Mouse (Mus musculus) T-helper 1 cell (primary cell): ENCODE data around the gene Rbm28.

Experiments
- in situ Hi-C: fragments of 300-600 bp; cut with MboI, MseI; formaldehyde crosslinking; loops from one replicate; pipeline ENCODE4 v1.15.1; 2025; ENCODE audit warnings: high pct_unique_total_duplicates

Rbm28 gene

DNA sequence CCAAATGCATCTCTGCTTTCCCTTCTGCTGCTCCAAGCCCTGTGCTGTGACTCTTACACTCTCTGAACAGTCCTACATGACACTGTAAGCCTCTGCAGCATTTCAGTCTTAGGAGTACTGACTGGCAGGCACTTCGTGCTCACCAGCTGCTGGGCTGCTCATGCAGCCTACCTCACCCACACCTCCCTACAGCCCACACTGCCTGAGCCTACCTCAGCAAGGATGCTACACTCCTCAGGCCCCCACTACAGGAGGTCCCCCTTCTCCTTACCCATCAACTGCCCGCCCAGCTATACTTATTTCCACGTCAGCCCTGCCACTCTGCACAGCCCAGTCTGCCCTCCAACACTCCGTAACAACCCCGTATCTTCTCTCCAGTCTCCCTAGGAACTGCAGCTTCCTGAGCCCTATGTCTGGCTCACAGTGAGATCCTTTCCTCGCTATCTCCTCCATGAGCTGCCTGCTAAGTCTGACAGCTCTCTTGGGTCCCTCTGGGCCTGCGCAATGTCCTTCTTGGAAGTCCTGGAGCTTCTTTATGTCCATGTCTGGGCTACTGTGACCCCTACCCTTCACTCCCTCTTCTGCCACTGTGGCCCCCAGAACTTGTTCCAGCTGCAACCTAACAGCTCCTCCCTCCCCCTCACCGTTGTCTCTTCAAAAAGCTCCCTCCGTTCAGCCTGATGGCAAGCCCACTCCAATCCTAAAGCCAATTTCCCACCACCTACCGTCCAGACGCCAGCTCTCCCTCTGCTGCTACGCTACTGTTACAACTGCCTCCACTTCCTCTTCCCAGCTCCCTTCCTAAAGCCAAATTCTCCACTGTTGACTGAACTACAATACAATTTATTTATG, 19.1 kb downstream of the Rbm28 start:
- in situ Hi-C loops = no loop called here

DNA sequence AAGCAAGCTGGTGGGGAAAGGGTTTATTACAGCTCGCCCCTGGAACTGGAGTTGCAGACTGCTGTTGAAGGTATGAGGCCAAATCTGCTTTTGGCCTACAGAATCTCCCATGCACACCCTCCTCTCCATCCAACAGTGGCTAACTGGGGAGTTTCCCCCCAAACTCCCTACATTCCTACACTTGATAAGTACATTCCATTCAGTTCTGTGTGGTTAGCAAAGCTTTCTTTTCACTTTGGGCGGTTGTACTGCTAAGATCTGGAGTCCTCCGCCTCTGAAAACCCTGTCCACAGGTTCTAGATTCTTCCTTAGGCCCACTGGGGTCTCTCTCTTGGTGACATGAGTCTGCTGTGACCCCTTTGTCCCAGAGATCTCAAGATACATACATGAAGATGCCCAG, 19.8 kb downstream of the Rbm28 start:
- in situ Hi-C loops = no loop called here

DNA sequence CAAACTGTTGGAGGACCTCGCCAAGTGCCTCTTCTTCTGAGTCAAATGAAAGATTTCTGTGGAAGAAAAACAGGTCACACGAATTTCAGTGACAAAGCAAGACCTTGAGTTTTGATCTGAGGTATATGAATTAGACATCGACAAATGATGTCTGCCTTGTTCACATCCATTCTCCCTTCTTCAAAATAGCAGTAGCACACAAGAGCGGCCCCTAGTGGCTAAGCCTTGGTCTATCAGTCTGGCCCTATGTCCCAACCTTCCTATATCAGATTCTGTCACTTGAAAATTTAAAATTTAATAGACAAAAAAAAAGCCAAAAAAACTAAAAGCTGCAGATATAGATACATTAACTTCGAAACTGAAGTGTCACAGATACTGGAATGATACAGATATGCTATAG, 21.2 kb downstream of the Rbm28 start:
- in situ Hi-C loops = no loop called here

DNA sequence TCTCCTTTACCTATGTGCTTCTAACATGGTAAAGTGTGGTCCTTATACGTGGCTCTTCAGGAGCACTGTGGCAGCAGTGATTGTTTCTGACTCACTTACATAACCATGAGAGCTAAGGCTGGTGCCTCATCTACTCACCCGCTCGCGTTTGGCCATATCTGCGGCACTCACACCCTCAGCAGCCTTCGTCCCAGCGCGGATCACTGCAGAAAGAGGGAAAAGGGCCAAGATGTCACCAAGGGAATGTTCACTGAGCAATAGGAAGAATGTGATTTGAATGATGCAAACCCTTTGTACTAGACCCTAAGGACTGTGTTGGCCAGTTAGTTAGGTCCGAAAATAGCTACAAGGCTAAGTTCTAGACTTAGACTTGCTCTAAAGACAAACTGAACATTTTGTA, 27.4 kb downstream of the Rbm28 start:
- in situ Hi-C loops = no loop called here

DNA sequence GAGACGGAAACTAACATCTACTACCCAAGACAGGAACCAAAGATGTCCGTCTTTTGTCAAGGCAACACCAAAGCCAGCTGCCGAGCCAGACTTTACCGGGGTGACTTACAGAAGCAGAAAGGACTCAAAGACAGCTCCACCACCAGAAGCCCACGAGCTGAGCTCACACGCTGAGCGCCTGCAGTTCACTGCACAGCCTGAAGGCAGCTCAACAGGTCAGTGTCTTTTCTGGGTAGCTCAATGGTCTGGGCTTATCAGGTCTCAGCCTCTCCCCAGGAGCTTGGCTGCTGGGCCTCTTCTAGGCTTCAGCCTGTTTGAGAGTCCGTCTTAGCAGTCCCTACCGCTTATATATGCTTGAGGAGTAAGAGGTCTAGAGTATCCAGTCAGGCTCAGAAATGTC, 31.7 kb downstream of the Rbm28 start:
- in situ Hi-C loops = no loop called here

DNA sequence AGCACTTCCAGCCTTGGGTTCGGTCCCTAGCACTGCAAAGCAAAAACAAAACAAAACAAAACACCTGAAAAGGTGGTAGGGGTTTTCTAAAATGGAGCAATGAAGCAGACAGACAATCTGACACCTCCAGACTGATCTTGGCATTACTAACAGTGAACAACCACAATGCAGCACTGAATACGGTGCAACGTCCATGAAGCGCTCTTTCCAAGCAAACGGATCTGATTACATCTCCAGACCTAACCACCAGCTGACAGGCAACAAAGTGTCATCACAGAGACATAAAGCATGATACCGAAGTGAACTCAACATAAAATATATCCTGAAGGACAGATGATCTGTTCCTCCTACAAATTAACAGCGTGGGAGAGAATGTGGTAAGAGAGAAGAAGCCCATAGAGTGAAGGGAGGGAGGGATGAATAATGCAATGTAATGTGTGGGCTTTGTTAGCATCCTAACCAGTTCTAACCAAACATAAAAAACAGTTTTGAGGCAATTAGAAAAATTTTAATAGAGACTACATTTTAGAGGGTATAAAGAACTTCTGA, 37.9 kb downstream of the Rbm28 start:
- in situ Hi-C loops = no loop called here

DNA sequence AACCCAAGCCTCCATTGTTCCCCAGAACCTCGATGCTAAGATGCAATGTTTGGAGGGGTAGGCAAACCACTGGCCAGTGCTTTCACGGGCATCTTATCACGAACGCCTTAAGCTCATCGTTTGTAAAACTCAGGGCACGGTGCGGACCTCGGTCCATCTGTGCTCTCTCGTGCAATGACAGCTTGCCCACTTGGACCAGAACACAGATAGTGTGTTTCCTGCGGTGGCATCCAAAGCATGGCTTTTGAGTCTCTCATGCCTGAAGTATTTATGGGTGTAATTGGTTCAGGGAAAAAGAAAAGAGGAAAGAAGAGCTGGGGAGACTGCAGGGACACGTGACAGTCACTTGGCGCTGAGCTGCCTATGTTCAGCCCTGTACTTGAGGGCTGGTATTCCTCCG, 44.8 kb downstream of the Rbm28 start:
- in situ Hi-C loops = no loop called here

DNA sequence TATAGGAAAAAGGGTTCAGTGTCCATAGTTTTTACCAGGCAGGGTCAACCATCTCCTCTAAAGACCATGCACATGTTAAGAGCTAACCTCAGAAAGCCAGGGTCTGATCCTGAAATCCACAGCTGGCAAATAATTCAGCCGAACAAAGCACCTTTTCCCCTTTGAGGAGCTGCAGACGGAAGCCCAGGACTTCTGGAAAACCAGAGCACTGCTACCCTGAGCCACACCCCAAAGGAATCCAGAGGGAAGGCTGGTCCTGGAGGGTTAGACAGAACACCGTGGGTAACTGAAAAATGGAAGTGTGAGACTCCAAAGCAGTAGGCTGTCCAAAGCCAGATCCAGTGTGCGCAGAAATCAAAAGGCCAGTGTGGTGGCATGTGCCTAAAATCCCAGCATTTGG, 45.8 kb downstream of the Rbm28 start:
- in situ Hi-C loops = no loop called here

DNA sequence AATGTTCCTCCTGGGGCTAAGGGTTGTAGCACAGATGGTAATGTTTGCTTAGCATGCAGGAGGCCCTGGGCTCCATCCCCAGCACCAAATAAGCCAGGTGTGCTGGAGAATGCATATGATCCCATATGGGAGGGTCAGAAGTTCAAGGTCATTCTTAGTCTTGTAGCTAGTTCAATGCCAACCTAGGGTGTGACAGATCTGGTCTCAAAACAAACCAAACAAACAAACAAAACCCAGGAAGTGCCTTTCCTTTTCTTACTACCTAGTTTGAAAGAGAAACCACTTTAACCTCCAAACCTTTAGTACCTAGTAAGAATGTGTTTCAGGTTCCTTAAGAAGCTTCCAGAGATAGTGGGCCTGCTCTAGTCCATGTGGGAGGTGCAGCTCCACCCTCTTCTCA, 46.6 kb downstream of the Rbm28 start:
- in situ Hi-C loops = no loop called here

DNA sequence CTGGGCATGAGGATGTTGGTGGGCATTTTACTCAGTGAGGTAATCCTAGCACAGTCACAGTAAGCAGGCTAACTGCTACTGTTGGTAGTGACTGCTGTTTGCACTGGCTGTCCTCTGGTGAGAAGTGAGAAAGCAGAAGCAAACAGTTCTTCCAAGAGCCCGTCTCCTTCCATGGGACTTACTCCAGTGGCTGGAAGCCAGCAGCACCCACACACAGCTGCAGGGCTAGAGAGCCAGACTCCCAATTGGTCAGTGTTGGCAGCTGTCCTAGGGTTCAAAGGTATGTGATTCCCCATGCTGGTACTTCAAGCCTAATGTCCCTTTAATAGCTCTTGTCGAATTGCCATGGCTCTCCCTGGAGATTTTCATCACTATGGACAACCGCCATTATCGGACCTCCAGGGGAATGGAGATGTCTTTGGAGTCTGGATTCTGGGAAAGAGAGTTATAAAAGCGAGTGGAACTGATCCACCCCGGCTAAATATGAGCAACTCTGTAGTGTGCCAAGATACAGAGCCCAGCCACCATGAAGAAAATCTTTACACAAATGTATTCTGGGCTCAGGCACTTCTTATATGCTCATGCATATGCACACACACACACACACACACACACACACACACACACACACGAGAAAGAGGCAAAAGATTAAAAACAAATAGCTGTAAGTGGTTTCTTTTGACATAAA, 47.2 kb downstream of the Rbm28 start:
- in situ Hi-C loops = no loop called here

DNA sequence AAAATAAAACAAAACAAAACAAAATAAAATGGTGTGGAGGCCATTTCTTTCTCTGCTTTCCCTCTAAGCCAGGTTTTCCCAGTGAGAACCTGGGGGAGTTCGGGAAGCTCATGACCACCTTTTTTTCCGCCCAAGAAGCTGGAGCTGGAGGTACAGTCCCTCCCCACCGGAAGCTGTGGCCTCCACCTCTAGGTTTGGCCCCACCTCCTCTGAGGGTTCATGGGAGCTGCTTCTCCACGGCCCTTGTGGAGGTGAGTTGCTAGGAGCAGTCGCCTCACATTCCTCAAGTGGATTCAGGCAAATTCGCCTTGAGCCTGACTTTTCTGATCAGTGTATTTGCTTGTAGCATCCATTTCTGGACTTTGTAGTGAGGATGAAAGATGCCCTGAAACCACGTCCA, 49.0 kb downstream of the Rbm28 start:
- in situ Hi-C loops = no loop called here

DNA sequence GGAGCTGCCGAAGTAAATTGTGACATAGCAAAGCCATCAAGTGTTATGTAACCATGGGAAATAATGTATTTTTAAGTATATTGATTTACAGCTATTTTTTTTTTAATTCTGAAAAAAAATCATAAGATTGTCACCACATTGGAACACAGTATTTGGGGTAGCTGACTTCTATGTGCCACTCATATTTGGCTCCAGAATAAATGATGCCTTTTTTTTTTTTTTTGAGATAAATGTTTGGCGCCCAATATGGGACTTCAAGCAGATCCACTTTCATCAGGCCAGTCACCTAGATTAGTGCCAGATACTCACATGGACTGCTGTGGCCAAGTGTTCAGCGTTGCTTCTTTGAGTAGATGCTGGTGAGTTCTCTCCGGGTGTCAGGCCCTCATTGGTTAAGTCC, 53.3 kb downstream of the Rbm28 start:
- in situ Hi-C loops = no loop called here

DNA sequence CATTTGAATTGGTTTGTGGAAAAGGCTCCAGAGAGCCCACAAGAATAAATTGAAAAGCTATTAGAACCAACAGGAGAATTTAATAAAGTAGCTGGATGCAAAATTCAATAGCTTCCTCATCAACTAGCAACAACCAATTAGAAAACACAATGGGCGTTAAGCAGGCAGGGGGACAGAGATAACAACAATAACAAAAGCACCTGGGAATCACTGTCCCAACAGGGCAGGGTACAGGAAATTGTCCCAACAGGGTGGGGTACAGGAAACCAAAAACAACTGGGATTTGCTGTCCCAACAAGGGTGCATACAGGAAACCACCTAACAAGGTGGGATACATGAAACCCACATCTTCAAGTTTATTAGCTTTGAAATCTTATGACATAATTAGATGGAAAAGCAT, 56.4 kb downstream of the Rbm28 start:
- in situ Hi-C loops = no loop called here

DNA sequence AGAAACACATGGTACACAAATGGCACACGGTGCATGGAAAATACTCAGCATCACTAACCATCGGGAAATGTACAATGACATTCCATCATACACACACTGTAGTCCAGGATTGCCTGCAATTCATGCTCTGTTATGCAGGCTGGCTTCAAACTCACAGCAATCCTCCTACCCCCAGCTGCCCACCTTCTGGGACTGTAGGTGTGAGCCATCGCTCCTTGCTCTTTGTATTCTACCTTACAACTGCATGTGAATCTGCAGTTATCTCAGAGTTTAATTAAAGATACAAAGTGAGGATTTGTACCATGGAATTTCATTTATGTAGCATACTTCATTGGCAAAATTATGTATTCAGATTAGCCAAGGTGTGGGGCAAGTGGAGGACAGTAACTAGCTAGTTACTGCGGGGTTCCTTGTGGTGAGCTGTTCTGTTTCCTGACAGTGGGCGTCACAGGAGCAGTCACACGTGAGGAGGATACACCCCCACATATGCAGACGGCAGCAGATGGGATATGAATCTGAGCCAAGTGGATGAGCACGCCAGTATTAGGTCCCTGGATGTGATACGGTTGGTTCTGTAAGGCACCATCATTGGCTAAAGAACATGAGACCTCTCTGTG, 63.5 kb downstream of the Rbm28 start:
- in situ Hi-C loops = no loop called here

DNA sequence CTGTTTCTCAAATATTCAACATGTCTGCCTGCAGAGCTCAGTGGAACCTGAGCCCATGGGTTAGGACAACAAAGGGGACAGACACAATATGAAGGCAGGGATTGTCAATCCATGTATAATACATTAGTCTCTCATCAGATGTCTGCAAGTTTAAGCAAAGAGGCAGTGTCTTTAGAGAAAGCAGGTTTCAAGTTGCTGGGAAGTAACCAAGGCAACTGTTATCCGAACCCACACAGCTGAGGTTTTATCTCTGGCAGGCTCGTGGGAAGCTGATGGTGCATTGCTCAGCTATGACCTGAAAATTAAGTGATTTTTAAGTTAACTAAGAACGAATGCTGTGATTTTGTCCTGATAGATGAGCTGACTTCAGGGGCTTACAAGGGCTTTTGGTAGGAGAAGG, 64.4 kb downstream of the Rbm28 start:
- in situ Hi-C loops = no loop called here

DNA sequence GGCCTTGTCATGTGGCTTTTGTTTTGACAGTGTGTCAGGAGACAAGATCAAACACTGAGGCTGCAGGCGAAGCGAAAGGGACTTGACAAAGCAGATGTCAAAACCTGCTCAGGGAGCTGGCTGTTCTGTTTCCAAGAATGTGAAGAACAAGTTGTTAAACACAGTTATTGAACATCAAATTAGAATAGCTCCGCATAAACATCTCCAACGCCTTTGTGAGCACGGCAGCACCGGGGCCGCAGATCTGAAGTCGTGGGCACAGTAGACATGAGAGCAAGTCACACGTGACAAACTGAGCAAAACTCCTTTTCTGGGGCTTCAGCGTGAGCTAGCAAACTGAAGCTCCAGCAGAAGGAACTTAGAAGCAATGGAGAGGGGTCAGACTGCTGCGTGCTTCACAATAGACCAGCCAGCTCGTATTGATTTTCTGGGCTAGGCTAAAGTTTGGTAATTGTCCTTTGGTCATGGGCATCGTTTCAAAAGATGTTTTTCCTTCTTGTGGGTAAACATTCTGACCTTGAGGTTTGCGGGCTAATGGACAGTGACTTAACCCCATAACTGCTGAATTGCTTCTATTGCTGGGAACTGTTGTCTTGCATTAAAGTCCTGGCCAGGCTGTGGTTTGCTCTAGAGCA, 65.2 kb downstream of the Rbm28 start:
- in situ Hi-C loops = no loop called here

DNA sequence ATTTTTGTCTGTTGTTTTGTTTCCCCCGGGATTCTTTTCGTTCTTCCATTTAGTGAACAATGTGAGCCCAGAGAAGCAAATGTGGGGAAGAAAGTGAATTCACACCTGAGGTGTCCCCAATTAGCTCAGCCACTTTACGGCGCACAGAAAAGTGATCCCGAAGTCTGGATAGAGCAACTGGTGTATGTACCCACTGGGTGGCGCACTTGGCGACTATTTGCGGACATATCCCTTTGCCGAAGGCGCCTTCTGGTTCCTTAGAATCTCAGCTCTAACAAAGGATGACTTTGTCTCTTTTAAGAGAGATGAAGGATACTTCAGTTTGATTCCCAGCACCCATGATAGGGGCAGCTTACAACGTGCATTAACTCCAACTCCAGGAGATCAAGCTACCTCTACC, 71.9 kb downstream of the Rbm28 start:
- in situ Hi-C loops = no loop called here

DNA sequence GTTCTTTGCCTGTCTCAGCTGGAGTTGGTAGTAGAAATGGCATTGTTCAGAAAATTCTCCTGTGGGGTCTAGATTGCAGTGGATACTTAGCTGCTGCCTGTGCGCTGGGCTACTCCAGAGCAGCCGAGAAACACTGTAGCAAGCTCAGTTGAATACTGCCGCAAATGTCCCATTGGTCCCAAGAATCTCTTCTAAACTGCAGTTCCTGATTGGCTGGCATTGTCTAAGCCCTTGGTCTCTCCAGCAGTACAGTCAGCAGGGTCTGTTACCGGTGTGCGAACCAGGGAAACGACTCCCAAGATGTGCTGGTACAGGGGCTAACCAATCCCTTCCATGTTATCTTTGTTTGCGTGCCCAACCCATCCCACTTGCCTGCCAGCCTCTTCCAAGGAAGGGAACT, 72.6 kb downstream of the Rbm28 start:
- in situ Hi-C loops = no loop called here

DNA sequence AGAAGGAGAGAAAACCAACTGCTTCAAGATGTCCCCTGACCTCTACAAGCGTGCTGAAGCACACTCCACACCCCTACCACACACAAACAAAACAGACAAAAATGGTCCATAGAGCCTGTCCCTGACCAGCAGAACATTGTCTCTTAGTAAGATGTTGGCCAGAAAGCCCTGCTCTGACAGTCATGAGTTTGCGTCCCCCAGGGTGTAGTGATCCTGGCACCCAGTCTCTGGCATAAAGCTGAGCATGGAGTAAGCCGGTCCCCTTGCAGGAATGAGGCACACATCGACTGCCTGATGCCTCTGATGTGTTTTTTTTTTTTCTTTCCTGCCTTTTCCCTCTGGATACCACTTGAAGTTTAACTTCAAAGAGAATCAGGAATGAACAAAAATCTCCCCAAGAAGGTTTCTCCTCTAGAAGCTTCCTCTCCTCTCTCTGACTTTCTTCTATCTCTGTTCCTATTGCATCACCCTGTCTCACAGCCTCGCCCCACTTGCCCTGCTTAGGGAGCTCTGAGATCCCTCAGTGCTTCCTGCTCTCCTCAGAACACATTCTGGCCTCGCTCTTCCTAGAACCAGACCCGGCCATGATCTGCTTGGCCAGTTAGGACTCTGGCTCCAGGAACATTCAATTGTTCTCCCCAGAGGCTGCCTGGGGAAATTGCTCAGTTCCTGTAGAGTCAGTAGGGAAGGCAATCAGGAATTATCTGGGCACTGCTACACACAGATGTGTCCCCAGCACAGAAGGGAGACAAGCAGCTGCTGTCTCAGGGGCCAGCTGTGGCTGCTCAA, 76.7 kb downstream of the Rbm28 start:
- in situ Hi-C loops = no loop called here

DNA sequence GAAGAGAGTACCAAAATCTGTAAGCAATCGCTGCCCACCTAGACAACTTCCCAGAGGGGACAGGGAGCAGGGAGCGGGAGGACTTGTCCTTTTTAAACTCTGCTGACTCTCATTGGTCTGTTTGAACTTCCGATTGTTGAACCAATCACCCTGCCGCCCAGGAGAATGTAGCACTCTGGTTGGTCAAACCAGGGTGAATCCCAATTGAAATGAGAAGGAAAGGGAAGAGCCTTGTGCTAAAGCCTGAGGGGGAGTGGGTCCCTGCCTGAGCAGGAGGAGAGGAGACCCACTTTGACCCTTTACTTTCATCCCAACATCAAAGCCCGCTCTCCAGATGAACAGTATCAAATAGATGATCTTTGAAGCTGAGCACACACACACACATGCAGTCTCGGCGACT, 80.4 kb downstream of the Rbm28 start:
- in situ Hi-C loops = no loop called here

DNA sequence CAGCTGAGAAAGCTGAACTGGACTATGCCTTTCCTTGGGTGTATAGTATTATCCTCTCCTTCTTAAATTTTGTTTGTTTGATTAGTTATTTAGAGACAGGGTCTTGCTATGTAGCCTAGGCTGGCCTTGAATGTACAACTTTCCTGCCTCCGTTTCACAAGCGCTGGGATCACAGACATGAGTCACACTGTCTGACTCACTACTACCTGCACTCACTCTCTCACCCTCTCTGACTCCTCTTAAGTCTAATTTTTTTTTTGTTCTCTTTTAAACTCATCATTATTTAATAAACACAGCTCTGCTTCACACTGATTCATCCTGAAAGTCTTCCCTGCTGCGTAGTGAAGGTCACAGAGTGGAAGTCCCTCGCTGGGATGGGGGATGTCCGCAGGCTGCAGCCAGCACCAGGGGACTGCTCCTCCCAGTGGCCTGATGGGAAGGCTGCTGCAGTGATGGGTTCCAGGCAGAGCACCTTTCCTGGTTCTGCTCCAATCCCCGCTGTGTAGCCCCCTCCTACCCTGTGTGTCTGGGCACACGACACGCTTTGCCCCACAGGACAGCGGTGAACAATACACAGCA, 81.9 kb downstream of the Rbm28 start:
- in situ Hi-C loops = no loop called here
